Mouse (Mus musculus) testis, postnatal 14 days (tissue): ENCODE results near the gene Nr1i3.
"Not testable (repeated sequence)": the region's sequence is repeated elsewhere in the genome, so short reads cannot be mapped to it uniquely, and the experiment has no call there.

Experiments
- DNase-seq: peaks from one replicate; pipeline ENCODE4 v3.0.0; 2021; ENCODE audit warnings: low spot score

Nr1i3 gene

GRCm38 (mm10) chr1:171230215-171230614 lies 16.4 kb downstream of the Nr1i3 start:
- DNase-seq: no peak

GRCm38 (mm10) chr1:171231844-171232243 lies 18.1 kb downstream of the Nr1i3 start:
- no peak for DNase-seq

GRCm38 (mm10) chr1:171232348-171232747 lies 18.6 kb downstream of the Nr1i3 start:
- DNase-seq: no peak

- DNase-seq: peak; percentile 47
Measured at GRCm38 (mm10) chr1:171232800-171233730, 19.3 kb downstream of the Nr1i3 start.

- DNase-seq: no peak
Measured at GRCm38 (mm10) chr1:171234126-171234525, 20.4 kb downstream of the Nr1i3 start, which contains the start of gene Fcer1g. TSS of gene Fcer1g (minus strand) at chr1:171234365.

- DNase-seq: no peak
Measured at GRCm38 (mm10) chr1:171234538-171234937, 20.8 kb downstream of the Nr1i3 start.

GRCm38 (mm10) chr1:171235791-171236190 lies 22.0 kb downstream of the Nr1i3 start:
- DNase-seq: no peak

- no peak for DNase-seq
Measured at GRCm38 (mm10) chr1:171237438-171237837, 23.7 kb downstream of the Nr1i3 start.

- no peak for DNase-seq
Measured at GRCm38 (mm10) chr1:171238463-171238862, 24.7 kb downstream of the Nr1i3 start.

GRCm38 (mm10) chr1:171239992-171240744 lies 26.4 kb downstream of the Nr1i3 start:
- DNase-seq: no peak

- no peak for DNase-seq
Measured at GRCm38 (mm10) chr1:171240911-171241310, 27.1 kb downstream of the Nr1i3 start.

GRCm38 (mm10) chr1:171241952-171242351 lies 28.2 kb downstream of the Nr1i3 start:
- not testable (repeated sequence) for DNase-seq

- no peak for DNase-seq
Measured at GRCm38 (mm10) chr1:171245353-171245752, 31.6 kb downstream of the Nr1i3 start.

- peak; percentile 97 for DNase-seq
Measured at GRCm38 (mm10) chr1:171246709-171247452, 33.1 kb downstream of the Nr1i3 start.

- DNase-seq: no peak
Measured at GRCm38 (mm10) chr1:171247453-171247841, 33.7 kb downstream of the Nr1i3 start.

GRCm38 (mm10) chr1:171247916-171248315 lies 34.1 kb downstream of the Nr1i3 start:
- DNase-seq: no peak

- DNase-seq: no peak
Measured at GRCm38 (mm10) chr1:171248386-171249226, 34.8 kb downstream of the Nr1i3 start.

GRCm38 (mm10) chr1:171249913-171250600 lies 36.3 kb downstream of the Nr1i3 start, which contains the start of gene Adamts4:
TSS of gene Adamts4 (plus strand) at chr1:171250421.
- DNase-seq: no peak

- DNase-seq: no peak
Measured at GRCm38 (mm10) chr1:171250680-171251593, 37.2 kb downstream of the Nr1i3 start, which contains the start of gene Ndufs2. TSS of gene Ndufs2 (minus strand) at chr1:171251388.
